Mouse (Mus musculus) erythroblast, embryonic 14.5 days (primary cell): ENCODE measurements around the gene Myh2. TPM values are rescaled to one million over a fixed set of nuclear protein-coding genes. Genes with fewer than 3 reads are reported as not detected.

Experiments used
- H3K27me3 ChIP-seq: 2 replicates; pipeline ENCODE4 v1.6.1; 2012; ENCODE audit warnings: inconsistent platforms; ENCODE audit not compliant: control insufficient read depth
- H3K36me3 ChIP-seq: 2 replicates; pipeline ENCODE4 v1.6.1; 2012; ENCODE audit warnings: mild to moderate bottlenecking, inconsistent platforms; ENCODE audit not compliant: control insufficient read depth
- H3K4me1 ChIP-seq: 2 replicates; pipeline ENCODE4 v1.6.1; 2012; ENCODE audit warnings: inconsistent platforms; ENCODE audit not compliant: control insufficient read depth
- H3K4me3 ChIP-seq: replicated peaks from 2 replicates; pipeline ENCODE3; 2012; ENCODE audit warnings: moderate library complexity, mild to moderate bottlenecking, inconsistent platforms
- H3K9me3 ChIP-seq: 2 replicates; pipeline ENCODE4 v1.6.1; 2012; ENCODE audit warnings: low read length, inconsistent platforms, mixed read lengths; ENCODE audit not compliant: control insufficient read depth
- GATA1 ChIP-seq: IDR thresholded peaks from 2 replicates; pipeline ENCODE4 v1.6.1; 2012; ENCODE audit warnings: low read length, inconsistent platforms, mixed read lengths
- TAL1 ChIP-seq: IDR thresholded peaks from 3 replicates; pipeline ENCODE4 v1.6.1; 2012; ENCODE audit warnings: low read length, inconsistent platforms, mixed read lengths
- polyA plus RNA-seq: library from polyadenylated mRNA; stranded (reverse); fragments of >175 nt; gene quantifications from 2 replicates; pipeline ENCODE4 v1.2.3, GENCODE M21; 2012

Gene Myh2
- polyA plus RNA-seq, 1 experiment, result not detected

- Histone ChIP-seq H3K27me3 (no peaks in the 10 kb centered on the region), H3K4me1 (no peaks in the 10 kb centered on the region), H3K9me3 (no peaks in the 10 kb centered on the region), H3K36me3 (no peaks in the 10 kb centered on the region), H3K4me3 (no peak overlapping the region)
- TF ChIP-seq GATA1, result no peak
- no peak for TF ChIP-seq TAL1
These were observed 1.6 kb downstream of the Myh2 start for GRCm38 (mm10) chr11:67172439-67172838.

- H3K27me3 ChIP-seq, result no peaks in the 10 kb centered on the region
- no peaks in the 10 kb centered on the region for H3K9me3 ChIP-seq
- no peaks in the 10 kb centered on the region for H3K36me3 ChIP-seq
- no peak overlapping the region for H3K4me3 ChIP-seq
- TF ChIP-seq TAL1 (no peak), GATA1 (no peak)
- H3K4me1 ChIP-seq, result no peaks in the 10 kb centered on the region
These were observed 5.5 kb downstream of the Myh2 start for GRCm38 (mm10) chr11:67176376-67176775.

- Histone ChIP-seq H3K9me3 (peaks cover 17% of the 10 kb centered on the region), H3K36me3 (no peaks in the 10 kb centered on the region), H3K27me3 (no peaks in the 10 kb centered on the region), H3K4me1 (no peaks in the 10 kb centered on the region), H3K4me3 (no peak overlapping the region)
- no peak for TF ChIP-seq TAL1
- no peak for TF ChIP-seq GATA1
These were observed 19.5 kb downstream of the Myh2 start for GRCm38 (mm10) chr11:67190316-67190715.

GRCm38 (mm10) chr11:67190814-67191213, 20.0 kb downstream of the Myh2 start:
- H3K9me3 ChIP-seq, result peaks cover 17% of the 10 kb centered on the region
- no peak for TF ChIP-seq GATA1
- no peak for TF ChIP-seq TAL1
- no peak overlapping the region for H3K4me3 ChIP-seq
- no peaks in the 10 kb centered on the region for H3K36me3 ChIP-seq
- H3K4me1 ChIP-seq, result no peaks in the 10 kb centered on the region
- H3K27me3 ChIP-seq, result no peaks in the 10 kb centered on the region

GRCm38 (mm10) chr11:67191496-67191895, 20.7 kb downstream of the Myh2 start:
- no peak for TF ChIP-seq TAL1
- H3K4me3 ChIP-seq, result no peak overlapping the region
- H3K4me1 ChIP-seq, result no peaks in the 10 kb centered on the region
- no peaks in the 10 kb centered on the region for H3K27me3 ChIP-seq
- H3K9me3 ChIP-seq, result peaks cover 20% of the 10 kb centered on the region
- no peaks in the 10 kb centered on the region for H3K36me3 ChIP-seq

- H3K36me3 ChIP-seq, result no peaks in the 10 kb centered on the region
- H3K4me3 ChIP-seq, result no peak overlapping the region
- H3K27me3 ChIP-seq, result no peaks in the 10 kb centered on the region
- H3K4me1 ChIP-seq, result no peaks in the 10 kb centered on the region
- no peak for TF ChIP-seq GATA1
- H3K9me3 ChIP-seq, result peaks cover 5% of the 10 kb centered on the region
These were observed 28.5 kb downstream of the Myh2 start for GRCm38 (mm10) chr11:67199321-67199720.

GRCm38 (mm10) chr11:67199752-67200151, 28.9 kb downstream of the Myh2 start, which contains the start of gene Myh1:
Gene Myh1 (plus strand): TSS chr11:67200052.
- H3K4me3 ChIP-seq, result no peak within 1 kb of the TSS
- H3K4me1 ChIP-seq, result no peaks in the 10 kb centered on the region
- TF ChIP-seq TAL1 (no peak), GATA1 (no peak)
- H3K36me3 ChIP-seq, result no peaks in the 10 kb centered on the region
- H3K27me3 ChIP-seq, result no peaks in the 10 kb centered on the region
- H3K9me3 ChIP-seq, result peaks cover 3% of the 10 kb centered on the region

- Histone ChIP-seq H3K9me3 (no peaks in the 10 kb centered on the region; the same call in 1 of the 2 replicates), H3K36me3 (no peaks in the 10 kb centered on the region), H3K4me1 (no peaks in the 10 kb centered on the region), H3K4me3 (no peak overlapping the region), H3K27me3 (no peaks in the 10 kb centered on the region)
- TF ChIP-seq GATA1, result no peak
- no peak for TF ChIP-seq TAL1
These were observed 33.9 kb downstream of the Myh2 start for GRCm38 (mm10) chr11:67204766-67205165.

- TF ChIP-seq GATA1 (no peak), TAL1 (no peak)
- no peaks in the 10 kb centered on the region for H3K4me1 ChIP-seq
These were observed 51.0 kb downstream of the Myh2 start for GRCm38 (mm10) chr11:67221803-67222202.

GRCm38 (mm10) chr11:67224466-67224865, 53.6 kb downstream of the Myh2 start:
- Histone ChIP-seq H3K4me1 (no peaks in the 10 kb centered on the region), H3K27me3 (no peaks in the 10 kb centered on the region), H3K36me3 (no peaks in the 10 kb centered on the region), H3K9me3 (no peaks in the 10 kb centered on the region), H3K4me3 (no peak overlapping the region)
- TF ChIP-seq TAL1 (no peak), GATA1 (no peak)

More at GRCm38 (mm10) chr11:67221803-67222202, 51.0 kb downstream of the Myh2 start:
- no peak overlapping the region for H3K4me3 ChIP-seq
- no peaks in the 10 kb centered on the region for H3K36me3 ChIP-seq
- H3K9me3 ChIP-seq, result no peaks in the 10 kb centered on the region
- no peaks in the 10 kb centered on the region for H3K27me3 ChIP-seq
